Mouse (Mus musculus) left cerebral cortex, adult 9 months (tissue): ENCODE data around the gene Yeats4.

Experiments
- DNase-seq, 2 experiments: peaks; one replicate each; pipeline ENCODE4 v3.0.0; 2022; ENCODE audit warnings: low spot score in 2 of 2

Yeats4 gene

GRCm38 (mm10) chr10:117202981-117203557 is 21.2 kb downstream of the Yeats4 start:
- no peak for DNase-seq

- no peak for DNase-seq
Observed at GRCm38 (mm10) chr10:117199701-117200100, 24.6 kb downstream of the Yeats4 start.

- no peak for DNase-seq
Observed at GRCm38 (mm10) chr10:117196696-117197095, 27.6 kb downstream of the Yeats4 start.

- DNase-seq: no peak
Observed at GRCm38 (mm10) chr10:117195748-117196147, 28.6 kb downstream of the Yeats4 start.

GRCm38 (mm10) chr10:117195005-117195404 is 29.3 kb downstream of the Yeats4 start:
- no peak for DNase-seq

GRCm38 (mm10) chr10:117193364-117193763 is 30.9 kb downstream of the Yeats4 start:
- no peak for DNase-seq

- DNase-seq: no peak
Observed at GRCm38 (mm10) chr10:117185399-117186089, 38.8 kb downstream of the Yeats4 start.

- no peak for DNase-seq
Observed at GRCm38 (mm10) chr10:117181098-117181497, 43.2 kb downstream of the Yeats4 start.

- no peak for DNase-seq
Observed at GRCm38 (mm10) chr10:117174645-117175044, 49.7 kb downstream of the Yeats4 start.

GRCm38 (mm10) chr10:117173566-117174438 is 50.5 kb downstream of the Yeats4 start:
- DNase-seq: no peak

GRCm38 (mm10) chr10:117173111-117173510 is 51.2 kb downstream of the Yeats4 start:
- DNase-seq: no peak

GRCm38 (mm10) chr10:117172069-117172468 is 52.2 kb downstream of the Yeats4 start:
- DNase-seq: no peak

GRCm38 (mm10) chr10:117166785-117167425 is 57.4 kb downstream of the Yeats4 start:
- no peak for DNase-seq
